Mouse (Mus musculus): ENCODE data around the gene Gm5426.

GRCm38 (mm10) chr10:96148250-96148699 lies 11.9 kb downstream of the Gm5426 start:
- no peak for TF ChIP-seq CTCF (IDR thresholded peaks at IDR 0.05; ENCODE audit: insufficient read depth, low read depth, low read length)
- no peak for TF ChIP-seq POLR2A (IDR thresholded peaks at IDR 0.05; ENCODE audit: insufficient read depth, low read depth, low read length)
